Mouse (Mus musculus) erythroblast, embryonic 14.5 days (primary cell): ENCODE measurements around the gene Acvr1.

Experiments used
- GATA1 ChIP-seq: IDR thresholded peaks from 2 replicates; pipeline ENCODE4 v1.6.1; 2012; ENCODE audit warnings: low read length, inconsistent platforms, mixed read lengths
- TAL1 ChIP-seq: IDR thresholded peaks from 3 replicates; pipeline ENCODE4 v1.6.1; 2012; ENCODE audit warnings: low read length, inconsistent platforms, mixed read lengths

GRCm38 (mm10) chr2:58550488-58550887 lies 16.5 kb downstream of the Acvr1 start:
- TF ChIP-seq TAL1 (no peak), GATA1 (no peak)
